Mouse (Mus musculus) heart, embryonic 14.5 days (tissue): ENCODE measurements around the gene Fam227b. TPM values are rescaled to one million over a fixed set of nuclear protein-coding genes. Genes with fewer than 3 reads are reported as not detected.

ENCODE experiments used
- ATAC-seq: fragments of 200-750 bp; cut with Nextera tagmentation; 2 replicates; pipeline ENCODE4 v1.8.0; 2017; ENCODE audit warnings: low read depth, moderate TSS enrichment; ENCODE audit not compliant: insufficient number of reproducible peaks, insufficient read depth, low FRiP score
- H3K27ac ChIP-seq, 2 experiments: fragments of 200-500 bp in 1 of 2; fragments of 300-500 bp in 1 of 2; sonication (generic) in 1 of 2; replicated peaks in 1 of 2; 2 replicates each; pipeline ENCODE4 v1.5.1; 2012 to 2014; ENCODE audit warnings: low read depth in 2 of 2, low read length in 2 of 2, control low read depth in 1 of 2, mild to moderate bottlenecking in 1 of 2, mixed read lengths in 1 of 2; ENCODE audit not compliant: control insufficient read depth in 1 of 2, insufficient read depth in 1 of 2
- H3K27me3 ChIP-seq: fragments of 300-500 bp; sonication (generic); 2 replicates; pipeline ENCODE4 v1.6.1; 2014; ENCODE audit warnings: mild to moderate bottlenecking, low read length, control low read depth; ENCODE audit not compliant: control insufficient read depth, insufficient read depth
- H3K36me3 ChIP-seq: fragments of 300-500 bp; sonication (generic); 2 replicates; pipeline ENCODE4 v1.6.1; 2014; ENCODE audit warnings: mild to moderate bottlenecking, control low read depth, low read length, mixed read lengths; ENCODE audit not compliant: control insufficient read depth, insufficient read depth
- H3K4me1 ChIP-seq, 2 experiments: fragments of 200-500 bp in 1 of 2; fragments of 300-500 bp in 1 of 2; sonication (generic) in 1 of 2; 2 replicates each; pipeline ENCODE4 v1.6.1; 2012 to 2014; ENCODE audit warnings: low read length in 2 of 2, control low read depth in 1 of 2, mixed read lengths in 1 of 2; ENCODE audit not compliant: control insufficient read depth in 2 of 2, insufficient read depth in 2 of 2
- H3K4me2 ChIP-seq: fragments of 300-500 bp; sonication (generic); 2 replicates; pipeline ENCODE4 v1.6.1; 2014; ENCODE audit warnings: mild to moderate bottlenecking, low read length
- H3K4me3 ChIP-seq, 2 experiments: fragments of 200-500 bp in 1 of 2; fragments of 300-500 bp in 1 of 2; sonication (generic) in 1 of 2; 2 replicates each; pipeline ENCODE4 v1.5.1; 2012 to 2014; ENCODE audit warnings: low read length in 2 of 2, mild to moderate bottlenecking in 2 of 2, control low read depth in 1 of 2, low read depth in 1 of 2, moderate library complexity in 1 of 2; ENCODE audit not compliant: control insufficient read depth in 1 of 2, insufficient read depth in 1 of 2
- H3K9ac ChIP-seq: fragments of 300-500 bp; sonication (generic); 2 replicates; pipeline ENCODE4 v1.6.1; 2014; ENCODE audit warnings: mild to moderate bottlenecking, low read length
- H3K9me3 ChIP-seq: fragments of 300-500 bp; sonication (generic); 2 replicates; pipeline ENCODE4 v1.6.1; 2016; ENCODE audit warnings: low read length, control low read depth; ENCODE audit not compliant: control insufficient read depth
- WGBS: fragments of 180-500 bp; shearing (Covaris S2); extraction: QIAGEN DNeasy Blood & Tissue Kit; methylation state at CpG from one replicate; pipeline ENCODE4 v1.1.7; 2014; 5-methylcytosine and 5-hydroxymethylcytosine counted together
- polyA plus RNA-seq: library from polyadenylated mRNA; unstranded; fragments of >200 nt; fragmentation: Nextera tagmentation; extraction: Ambion mirVana; gene quantifications from 2 replicates; pipeline ENCODE4 v1.2.1, GENCODE M21; 2014

Gene Fam227b
- polyA plus RNA-seq, 1 experiment from 2014 or later = 0.12 TPM

- no peaks in the 10 kb centered on the region for H3K9me3 ChIP-seq
- no peak overlapping the region for H3K4me3 ChIP-seq
- H3K27ac ChIP-seq = no peak overlapping the region
- no peak for ATAC-seq
- H3K9ac ChIP-seq = no peak overlapping the region
- H3K4me1 ChIP-seq = peaks cover 10 to 11% of the 10 kb centered on the region in 2 experiments; a peak in 3 of 4 replicates
- H3K36me3 ChIP-seq = peaks cover 6% of the 10 kb centered on the region
- H3K4me2 ChIP-seq = no peak overlapping the region
- no peaks in the 10 kb centered on the region for H3K27me3 ChIP-seq
- 59% methylated on average over 5 of the region's 5 CpGs for WGBS
These were observed 215.4 kb downstream of the Fam227b start for GRCm38 (mm10) chr2:125936396-125936795.

GRCm38 (mm10) chr2:125933977-125934376 lies 217.8 kb downstream of the Fam227b start:
- Histone ChIP-seq H3K9me3 (no peaks in the 10 kb centered on the region), H3K4me2 (no peak overlapping the region), H3K4me3 (no peak overlapping the region), H3K4me1 (peaks cover 3 to 4% of the 10 kb centered on the region in 2 experiments; a peak in 2 of 4 replicates), H3K9ac (no peak overlapping the region), H3K36me3 (peaks cover 14% of the 10 kb centered on the region), H3K27ac (no peak overlapping the region), H3K27me3 (no peaks in the 10 kb centered on the region)
- no peak for ATAC-seq
- 62% methylated on average over 3 of the region's 3 CpGs for WGBS

Other genes with a start within 250 kb of the Fam227b start
- gene Fgf7, start 117.3 kb downstream of the Fam227b start, polyA plus RNA-seq = 0.50 and 0.57 TPM in 2 replicates
- gene Dtwd1, start 137 bp upstream of the Fam227b start, polyA plus RNA-seq = 16.1 and 19.7 TPM in 2 replicates
- gene Gm17555, start 63.1 kb upstream of the Fam227b start, polyA plus RNA-seq = not detected in 2 replicates